Mouse (Mus musculus): ENCODE measurements around the gene Noxred1. TPM values are rescaled to one million over a fixed set of nuclear protein-coding genes. Genes with fewer than 3 reads are reported as not detected.
"Not testable (repeated sequence)": the region's sequence is repeated elsewhere in the genome, so short reads cannot be mapped to it uniquely, and the experiment has no call there.

Noxred1 gene
- polyA plus RNA-seq, 1 experiment from 2014 or later, result 1.1 TPM

GRCm38 (mm10) chr12:87216053-87216452, 22.5 kb downstream of the Noxred1 start:
- whole genome bisulfite sequencing, result 77% methylated on average over 2 of the region's 2 CpGs
- Histone ChIP-seq H3K27me3 (ENCODE audit: control insufficient read depth, insufficient read depth, low read length) (no peaks in the 10 kb centered on the region), H3K4me3 (ENCODE audit: low read depth, low read length) (no peak overlapping the region), H3K9me3 (ENCODE audit: control insufficient read depth, low read length) (no peaks in the 10 kb centered on the region), H3K4me1 (replicated peaks; ENCODE audit: control insufficient read depth, insufficient read depth, low read length) (no peaks in the 10 kb centered on the region), H3K9ac (ENCODE audit: low read depth, low read length) (no peak overlapping the region), H3K4me2 (replicated peaks; ENCODE audit: low read depth, low read length) (no peak overlapping the region), H3K27ac (ENCODE audit: low read depth, low read length) (no peak overlapping the region), H3K36me3 (ENCODE audit: control insufficient read depth, insufficient read depth, low read length) (no peaks in the 10 kb centered on the region)
- ATAC-seq (ENCODE audit: low FRiP score) (no peak), DNase-seq (ENCODE audit: low spot score) (no peak)

- no peak for ATAC-seq (ENCODE audit: low FRiP score)
- 44% methylated on average over 2 of the region's 2 CpGs for WGBS
- no peak for DNase-seq (ENCODE audit: low spot score)
Observed at GRCm38 (mm10) chr12:87212844-87213606, 25.5 kb downstream of the Noxred1 start.

GRCm38 (mm10) chr12:87205789-87206188, 32.7 kb downstream of the Noxred1 start:
- WGBS, result 88% methylated on average over 5 of the region's 5 CpGs
- H3K27me3 ChIP-seq (ENCODE audit: control insufficient read depth, insufficient read depth, low read length); ATAC-seq (ENCODE audit: low FRiP score); H3K9me3 ChIP-seq (ENCODE audit: control insufficient read depth, low read length); H3K4me3 ChIP-seq (ENCODE audit: low read depth, low read length); H3K9ac ChIP-seq (ENCODE audit: low read depth, low read length); H3K27ac ChIP-seq (ENCODE audit: low read depth, low read length); H3K36me3 ChIP-seq (ENCODE audit: control insufficient read depth, insufficient read depth, low read length); H3K4me2 ChIP-seq (replicated peaks; ENCODE audit: low read depth, low read length); DNase-seq (ENCODE audit: low spot score); H3K4me1 ChIP-seq (replicated peaks; ENCODE audit: control insufficient read depth, insufficient read depth, low read length): not testable (repeated sequence)

More at GRCm38 (mm10) chr12:87212844-87213606, 25.5 kb downstream of the Noxred1 start:
- no peak overlapping the region for H3K4me3 ChIP-seq (ENCODE audit: low read depth, low read length)
- no peaks in the 10 kb centered on the region for H3K9me3 ChIP-seq (ENCODE audit: control insufficient read depth, low read length)
- no peak overlapping the region for H3K4me2 ChIP-seq (replicated peaks; ENCODE audit: low read depth, low read length)
- no peak overlapping the region for H3K9ac ChIP-seq (ENCODE audit: low read depth, low read length)
- no peaks in the 10 kb centered on the region for H3K4me1 ChIP-seq (replicated peaks; ENCODE audit: control insufficient read depth, insufficient read depth, low read length)
- H3K27ac ChIP-seq (ENCODE audit: low read depth, low read length), result no peak overlapping the region
- H3K27me3 ChIP-seq (ENCODE audit: control insufficient read depth, insufficient read depth, low read length), result no peaks in the 10 kb centered on the region
- no peaks in the 10 kb centered on the region for H3K36me3 ChIP-seq (ENCODE audit: control insufficient read depth, insufficient read depth, low read length)

- Histone ChIP-seq H3K9me3 (ENCODE audit: control insufficient read depth, low read length) (no peaks in the 10 kb centered on the region), H3K4me1 (replicated peaks; ENCODE audit: control insufficient read depth, insufficient read depth, low read length) (peaks cover 6% of the 10 kb centered on the region), H3K4me2 (replicated peaks; ENCODE audit: low read depth, low read length) (no peak overlapping the region), H3K36me3 (ENCODE audit: control insufficient read depth, insufficient read depth, low read length) (no peaks in the 10 kb centered on the region), H3K27ac (ENCODE audit: low read depth, low read length) (no peak overlapping the region), H3K9ac (ENCODE audit: low read depth, low read length) (no peak overlapping the region), H3K27me3 (ENCODE audit: control insufficient read depth, insufficient read depth, low read length) (no peaks in the 10 kb centered on the region), H3K4me3 (ENCODE audit: low read depth, low read length) (no peak overlapping the region)
- ATAC-seq (ENCODE audit: low FRiP score) (no peak), DNase-seq (ENCODE audit: low spot score) (no peak)
- WGBS, result 72% methylated on average over 5 of the region's 5 CpGs
Observed at GRCm38 (mm10) chr12:87201694-87202093, 36.8 kb downstream of the Noxred1 start.

- Histone ChIP-seq H3K4me2 (replicated peaks; ENCODE audit: low read depth, low read length) (peak within 1 kb of the TSS; percentile 90), H3K27ac (ENCODE audit: low read depth, low read length) (peak within 1 kb of the TSS; percentile 86), H3K27me3 (ENCODE audit: control insufficient read depth, insufficient read depth, low read length) (no peaks in the 10 kb centered on the region), H3K9ac (ENCODE audit: low read depth, low read length) (peak within 1 kb of the TSS; percentile 88), H3K36me3 (ENCODE audit: control insufficient read depth, insufficient read depth, low read length) (no peaks in the 10 kb centered on the region), H3K4me1 (replicated peaks; ENCODE audit: control insufficient read depth, insufficient read depth, low read length) (peaks cover 6% of the 10 kb centered on the region), H3K9me3 (ENCODE audit: control insufficient read depth, low read length) (no peaks in the 10 kb centered on the region), H3K4me3 (ENCODE audit: low read depth, low read length) (peak within 1 kb of the TSS; percentile 69)
- WGBS, result under 1% methylated on average over 52 of the region's 70 CpGs
- DNase-seq (ENCODE audit: low spot score), result peak; percentile 88
- peak; percentile 96 for ATAC-seq (ENCODE audit: low FRiP score)
Observed at GRCm38 (mm10) chr12:87199973-87200586, 38.5 kb downstream of the Noxred1 start, which contains the start of gene Tmed8. TSS of gene Tmed8 (minus strand) at chr12:87200454.

- Histone ChIP-seq H3K4me2 (replicated peaks; ENCODE audit: low read depth, low read length) (peak within 1 kb of the TSS; percentile 90), H3K4me3 (ENCODE audit: low read depth, low read length) (peak within 1 kb of the TSS; percentile 69), H3K4me1 (replicated peaks; ENCODE audit: control insufficient read depth, insufficient read depth, low read length) (peaks cover 6% of the 10 kb centered on the region), H3K27ac (ENCODE audit: low read depth, low read length) (peak within 1 kb of the TSS; percentile 86), H3K9ac (ENCODE audit: low read depth, low read length) (peak within 1 kb of the TSS; percentile 88), H3K36me3 (ENCODE audit: control insufficient read depth, insufficient read depth, low read length) (no peaks in the 10 kb centered on the region), H3K27me3 (ENCODE audit: control insufficient read depth, insufficient read depth, low read length) (no peaks in the 10 kb centered on the region), H3K9me3 (ENCODE audit: control insufficient read depth, low read length) (no peaks in the 10 kb centered on the region)
- peak; percentile 62; the same call in 1 of the 2 replicates for ATAC-seq (ENCODE audit: low FRiP score)
- WGBS, result under 1% methylated on average over 34 of the region's 38 CpGs
- no peak for DNase-seq (ENCODE audit: low spot score)
Observed at GRCm38 (mm10) chr12:87199206-87199972, 39.1 kb downstream of the Noxred1 start, which contains the start of gene Samd15. TSS of gene Samd15 (plus strand) at chr12:87199723.

- H3K9ac ChIP-seq (ENCODE audit: low read depth, low read length), result peak overlapping the region; percentile 88; the same call in 1 of the 2 replicates
- no peaks in the 10 kb centered on the region for H3K36me3 ChIP-seq (ENCODE audit: control insufficient read depth, insufficient read depth, low read length)
- H3K27ac ChIP-seq (ENCODE audit: low read depth, low read length), result no peak overlapping the region
- DNase-seq (ENCODE audit: low spot score) (no peak), ATAC-seq (ENCODE audit: low FRiP score) (no peak)
- H3K9me3 ChIP-seq (ENCODE audit: control insufficient read depth, low read length), result no peaks in the 10 kb centered on the region
- 63% methylated on average over 6 of the region's 6 CpGs for WGBS
- H3K4me2 ChIP-seq (replicated peaks; ENCODE audit: low read depth, low read length), result peak overlapping the region; percentile 90
- no peaks in the 10 kb centered on the region for H3K27me3 ChIP-seq (ENCODE audit: control insufficient read depth, insufficient read depth, low read length)
- peak overlapping the region; percentile 69 for H3K4me3 ChIP-seq (ENCODE audit: low read depth, low read length)
- peaks cover 6% of the 10 kb centered on the region for H3K4me1 ChIP-seq (replicated peaks; ENCODE audit: control insufficient read depth, insufficient read depth, low read length)
Observed at GRCm38 (mm10) chr12:87198792-87199191, 39.7 kb downstream of the Noxred1 start.

- Histone ChIP-seq H3K4me2 (replicated peaks; ENCODE audit: low read depth, low read length) (no peak overlapping the region), H3K4me3 (ENCODE audit: low read depth, low read length) (no peak overlapping the region), H3K4me1 (replicated peaks; ENCODE audit: control insufficient read depth, insufficient read depth, low read length) (peaks cover 6% of the 10 kb centered on the region), H3K9ac (ENCODE audit: low read depth, low read length) (no peak overlapping the region), H3K27ac (ENCODE audit: low read depth, low read length) (no peak overlapping the region), H3K9me3 (ENCODE audit: control insufficient read depth, low read length) (no peaks in the 10 kb centered on the region), H3K27me3 (ENCODE audit: control insufficient read depth, insufficient read depth, low read length) (no peaks in the 10 kb centered on the region), H3K36me3 (ENCODE audit: control insufficient read depth, insufficient read depth, low read length) (no peaks in the 10 kb centered on the region)
- ATAC-seq (ENCODE audit: low FRiP score), result no peak
- DNase-seq (ENCODE audit: low spot score), result no peak
Observed at GRCm38 (mm10) chr12:87196310-87196709, 42.2 kb downstream of the Noxred1 start.

All from hindbrain, embryonic 11.5 days (tissue).